Mouse (Mus musculus): ENCODE results near the gene Tas1r3. TPM values are rescaled to one million over a fixed set of nuclear protein-coding genes. Genes with fewer than 3 reads are reported as not detected.

Tas1r3 gene
- polyA plus RNA-seq, 1 experiment from 2014 or later, result 0.41 TPM

GRCm38 (mm10) chr4:155868614-155869298 lies 5.6 kb upstream of the Tas1r3 start:
- Histone ChIP-seq H3K4me1 (replicated peaks; ENCODE audit: control insufficient read depth, insufficient read depth, low read length) (peaks cover 17% of the 10 kb centered on the region), H3K4me2 (replicated peaks) (peak overlapping the region; percentile 89), H3K9ac (peak overlapping the region; percentile 72), H3K4me3 (replicated peaks; ENCODE audit: low read length) (peak overlapping the region; percentile 50), H3K27ac (0 out of 2 replicates have a peak overlapping the region, but pooled peaks have one; percentile 28), H3K9me3 (ENCODE audit: control insufficient read depth, low read length) (no peaks in the 10 kb centered on the region), H3K36me3 (replicated peaks; ENCODE audit: control insufficient read depth, insufficient read depth) (peaks cover 39% of the 10 kb centered on the region), H3K27me3 (ENCODE audit: control insufficient read depth, insufficient read depth, low read length) (no peaks in the 10 kb centered on the region)
- DNase-seq (ENCODE audit: low spot score) (no peak), ATAC-seq (ENCODE audit: low FRiP score) (no peak; the same call in none of the 2 replicates)
- 14% methylated on average over 22 of the region's 22 CpGs for WGBS

- H3K36me3 ChIP-seq (replicated peaks; ENCODE audit: control insufficient read depth, insufficient read depth), result peaks cover 74% of the 10 kb centered on the region
- H3K9ac ChIP-seq, result no peak overlapping the region
- WGBS, result 91% methylated on average over 7 of the region's 7 CpGs
Observed at GRCm38 (mm10) chr4:155861787-155862186, 1.4 kb downstream of the Tas1r3 start.

GRCm38 (mm10) chr4:155859318-155859717 lies 3.8 kb downstream of the Tas1r3 start:
- ATAC-seq (ENCODE audit: low FRiP score) (no peak), DNase-seq (ENCODE audit: low spot score) (no peak)
- H3K9me3 ChIP-seq (ENCODE audit: control insufficient read depth, low read length), result no peaks in the 10 kb centered on the region
- no peaks in the 10 kb centered on the region for H3K4me1 ChIP-seq (replicated peaks; ENCODE audit: control insufficient read depth, insufficient read depth, low read length)
- H3K27ac ChIP-seq, result no peak overlapping the region
- no peak overlapping the region for H3K4me2 ChIP-seq (replicated peaks)
- peaks cover 78% of the 10 kb centered on the region for H3K36me3 ChIP-seq (replicated peaks; ENCODE audit: control insufficient read depth, insufficient read depth)
- no peaks in the 10 kb centered on the region for H3K27me3 ChIP-seq (ENCODE audit: control insufficient read depth, insufficient read depth, low read length)
- no peak overlapping the region for H3K9ac ChIP-seq
- 34% methylated on average over 13 of the region's 13 CpGs for WGBS
- no peak overlapping the region for H3K4me3 ChIP-seq (replicated peaks; ENCODE audit: low read length)

More at GRCm38 (mm10) chr4:155861787-155862186, 1.4 kb downstream of the Tas1r3 start:
- Histone ChIP-seq H3K4me2 (replicated peaks) (no peak overlapping the region), H3K27me3 (ENCODE audit: control insufficient read depth, insufficient read depth, low read length) (no peaks in the 10 kb centered on the region), H3K27ac (no peak overlapping the region), H3K9me3 (ENCODE audit: control insufficient read depth, low read length) (no peaks in the 10 kb centered on the region), H3K4me3 (replicated peaks; ENCODE audit: low read length) (no peak overlapping the region), H3K4me1 (replicated peaks; ENCODE audit: control insufficient read depth, insufficient read depth, low read length) (no peaks in the 10 kb centered on the region)
- ATAC-seq (ENCODE audit: low FRiP score) (no peak), DNase-seq (ENCODE audit: low spot score) (no peak)

- Histone ChIP-seq H3K27ac (no peak overlapping the region), H3K9ac (no peak overlapping the region), H3K27me3 (ENCODE audit: control insufficient read depth, insufficient read depth, low read length) (no peaks in the 10 kb centered on the region), H3K4me3 (replicated peaks; ENCODE audit: low read length) (no peak overlapping the region), H3K9me3 (ENCODE audit: control insufficient read depth, low read length) (no peaks in the 10 kb centered on the region), H3K4me1 (replicated peaks; ENCODE audit: control insufficient read depth, insufficient read depth, low read length) (no peaks in the 10 kb centered on the region), H3K36me3 (replicated peaks; ENCODE audit: control insufficient read depth, insufficient read depth) (peaks cover 77% of the 10 kb centered on the region), H3K4me2 (replicated peaks) (no peak overlapping the region)
- 86% methylated on average over 3 of the region's 3 CpGs for WGBS
- no peak for ATAC-seq (ENCODE audit: low FRiP score)
- DNase-seq (ENCODE audit: low spot score), result no peak
Observed at GRCm38 (mm10) chr4:155856881-155857280, 6.3 kb downstream of the Tas1r3 start.

- WGBS, result 90% methylated on average over 12 of the region's 12 CpGs
- H3K27ac ChIP-seq, result no peak overlapping the region
Observed at GRCm38 (mm10) chr4:155856071-155856470, 7.1 kb downstream of the Tas1r3 start.

GRCm38 (mm10) chr4:155854991-155855390 lies 8.2 kb downstream of the Tas1r3 start:
- DNase-seq (ENCODE audit: low spot score) (no peak), ATAC-seq (ENCODE audit: low FRiP score) (0 out of 2 replicates have a peak, but pooled peaks have one; percentile 7)
- Histone ChIP-seq H3K27ac (no peak overlapping the region), H3K9ac (no peak overlapping the region), H3K4me2 (replicated peaks) (no peak overlapping the region), H3K4me3 (replicated peaks; ENCODE audit: low read length) (no peak overlapping the region), H3K9me3 (ENCODE audit: control insufficient read depth, low read length) (no peaks in the 10 kb centered on the region), H3K4me1 (replicated peaks; ENCODE audit: control insufficient read depth, insufficient read depth, low read length) (peaks cover 4% of the 10 kb centered on the region; the same call in 1 of the 2 replicates), H3K27me3 (ENCODE audit: control insufficient read depth, insufficient read depth, low read length) (no peaks in the 10 kb centered on the region), H3K36me3 (replicated peaks; ENCODE audit: control insufficient read depth, insufficient read depth) (peaks cover 59% of the 10 kb centered on the region)
- 98% methylated on average over 12 of the region's 12 CpGs for WGBS

More at GRCm38 (mm10) chr4:155856071-155856470, 7.1 kb downstream of the Tas1r3 start:
- Histone ChIP-seq H3K9me3 (ENCODE audit: control insufficient read depth, low read length) (no peaks in the 10 kb centered on the region), H3K4me1 (replicated peaks; ENCODE audit: control insufficient read depth, insufficient read depth, low read length) (no peaks in the 10 kb centered on the region), H3K27me3 (ENCODE audit: control insufficient read depth, insufficient read depth, low read length) (no peaks in the 10 kb centered on the region), H3K36me3 (replicated peaks; ENCODE audit: control insufficient read depth, insufficient read depth) (peaks cover 69% of the 10 kb centered on the region), H3K9ac (no peak overlapping the region), H3K4me2 (replicated peaks) (no peak overlapping the region), H3K4me3 (replicated peaks; ENCODE audit: low read length) (no peak overlapping the region)
- ATAC-seq (ENCODE audit: low FRiP score) (no peak), DNase-seq (ENCODE audit: low spot score) (no peak)

GRCm38 (mm10) chr4:155853421-155853820 lies 9.7 kb downstream of the Tas1r3 start:
- no peaks in the 10 kb centered on the region for H3K9me3 ChIP-seq (ENCODE audit: control insufficient read depth, low read length)
- H3K4me2 ChIP-seq (replicated peaks), result no peak overlapping the region
- no peak overlapping the region for H3K9ac ChIP-seq
- no peak overlapping the region for H3K27ac ChIP-seq
- peaks cover 44% of the 10 kb centered on the region for H3K36me3 ChIP-seq (replicated peaks; ENCODE audit: control insufficient read depth, insufficient read depth)
- DNase-seq (ENCODE audit: low spot score) (no peak), ATAC-seq (ENCODE audit: low FRiP score) (no peak)
- no peak overlapping the region for H3K4me3 ChIP-seq (replicated peaks; ENCODE audit: low read length)
- WGBS, result 89% methylated on average over 9 of the region's 9 CpGs
- H3K4me1 ChIP-seq (replicated peaks; ENCODE audit: control insufficient read depth, insufficient read depth, low read length), result peaks cover 19% of the 10 kb centered on the region
- no peaks in the 10 kb centered on the region for H3K27me3 ChIP-seq (ENCODE audit: control insufficient read depth, insufficient read depth, low read length)

- Histone ChIP-seq H3K4me1 (replicated peaks; ENCODE audit: control insufficient read depth, insufficient read depth, low read length) (peaks cover 25% of the 10 kb centered on the region), H3K4me2 (replicated peaks) (no peak overlapping the region), H3K27ac (no peak overlapping the region), H3K4me3 (replicated peaks; ENCODE audit: low read length) (no peak overlapping the region), H3K27me3 (ENCODE audit: control insufficient read depth, insufficient read depth, low read length) (no peaks in the 10 kb centered on the region), H3K9ac (no peak overlapping the region), H3K9me3 (ENCODE audit: control insufficient read depth, low read length) (no peaks in the 10 kb centered on the region), H3K36me3 (replicated peaks; ENCODE audit: control insufficient read depth, insufficient read depth) (peaks cover 29% of the 10 kb centered on the region)
- WGBS, result 74% methylated on average over 2 of the region's 2 CpGs
- DNase-seq (ENCODE audit: low spot score) (no peak), ATAC-seq (ENCODE audit: low FRiP score) (no peak)
Observed at GRCm38 (mm10) chr4:155851951-155852411, 11.2 kb downstream of the Tas1r3 start.

GRCm38 (mm10) chr4:155851368-155851767 lies 11.8 kb downstream of the Tas1r3 start:
- no peaks in the 10 kb centered on the region for H3K27me3 ChIP-seq (ENCODE audit: control insufficient read depth, insufficient read depth, low read length)
- no peak overlapping the region for H3K9ac ChIP-seq
- no peaks in the 10 kb centered on the region for H3K9me3 ChIP-seq (ENCODE audit: control insufficient read depth, low read length)
- H3K4me3 ChIP-seq (replicated peaks; ENCODE audit: low read length), result no peak overlapping the region
- peaks cover 31% of the 10 kb centered on the region for H3K4me1 ChIP-seq (replicated peaks; ENCODE audit: control insufficient read depth, insufficient read depth, low read length)
- DNase-seq (ENCODE audit: low spot score) (no peak), ATAC-seq (ENCODE audit: low FRiP score) (no peak)
- no peak overlapping the region for H3K4me2 ChIP-seq (replicated peaks)
- H3K36me3 ChIP-seq (replicated peaks; ENCODE audit: control insufficient read depth, insufficient read depth), result peaks cover 23% of the 10 kb centered on the region
- H3K27ac ChIP-seq, result no peak overlapping the region
- 94% methylated on average over 3 of the region's 3 CpGs for WGBS

Data from hindbrain, embryonic 14.5 days (tissue).